Mouse (Mus musculus): Measurements from ENCODE around the gene Slc37a1.

- peak; percentile 89 for TF ChIP-seq CTCF (IDR thresholded peaks at IDR 0.05; ENCODE audit: low read depth)
- TF ChIP-seq EP300 (IDR thresholded peaks at IDR 0.05; ENCODE audit: low read depth) = no peak
These were observed 32.1 kb upstream of the Slc37a1 start for GRCm38 (mm10) chr17:31254463-31254931.

Measured in liver, postnatal 0 days (tissue).